In the genomic region with DNA sequence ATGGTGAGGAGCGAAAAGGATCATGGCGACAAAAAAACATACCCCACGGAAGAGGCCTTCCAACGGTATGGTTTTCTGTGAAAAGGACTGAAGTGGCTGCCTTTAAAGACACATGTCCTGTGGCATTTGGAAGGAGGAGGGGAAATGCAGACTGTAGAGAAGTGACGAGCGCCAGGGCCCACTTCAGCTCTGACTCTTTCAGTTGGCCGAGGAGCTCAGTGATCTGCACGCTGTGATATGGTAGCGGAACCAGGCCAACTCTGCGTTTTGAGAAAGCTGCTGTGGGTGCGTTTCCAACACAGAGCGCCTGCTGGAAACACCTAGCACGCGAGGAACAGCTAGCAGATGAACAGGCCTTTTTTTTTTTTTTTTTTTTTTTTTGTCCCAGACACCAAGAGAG, we compare ENCODE assay signal across 13 mouse cellular contexts. TPM values are rescaled to one million over a fixed set of nuclear protein-coding genes. Genes with fewer than 3 reads are reported as not detected.
DNase-seq lines count a peak whose midpoint lies in the region; ATAC-seq and TF ChIP-seq lines count a peak whose summit lies in the region.
"Had no signal": no experiment of that assay in that cellular context is flagged by ENCODE, and none has a peak within 500 bp of the region (broad histone marks: within the 10 kb centered on the region; RNA-seq: fewer than 3 reads in every experiment).

No protein-coding gene starts in this region.

- intact Hi-C loops in heart, adult 2 months (cut with DNase I), result no loop called here

- WGBS in heart, postnatal 0 days, result 52% methylated on average over 14 of the region's 14 CpGs
- 64% methylated on average over 14 of the region's 14 CpGs for WGBS in heart, adult 2 months
- WGBS in liver, embryonic 14.5 days (ENCODE audit: insufficient replicate concordance), result 23% methylated on average over 14 of the region's 14 CpGs
- 87% methylated on average over 14 of the region's 14 CpGs for WGBS in midbrain, postnatal 0 days

- no peaks in the 10 kb centered on the region for H3K9me3 ChIP-seq in heart, postnatal 0 days (replicated peaks; ENCODE audit: control insufficient read depth, low read length)
- no peaks in the 10 kb centered on the region for H3K9me3 ChIP-seq in MEL (replicated peaks; ENCODE audit: insufficient read depth, low read length)
- no peaks in the 10 kb centered on the region for H3K9me3 ChIP-seq in liver, embryonic 14.5 days (ENCODE audit: control insufficient read depth, low read length)
- no peaks in the 10 kb centered on the region for H3K9me3 ChIP-seq in midbrain, postnatal 0 days (ENCODE audit: low read length)
- H3K9me3 ChIP-seq: embryonic facial prominence, embryonic 15.5 days; lung, embryonic 15.5 days; neural tube, embryonic 15.5 days had no signal

- H3K4me2 ChIP-seq in heart, postnatal 0 days (ENCODE audit: low read depth, low read length), result no peak overlapping the region
- H3K4me2 ChIP-seq in liver, embryonic 14.5 days (ENCODE audit: low read depth), result peak overlapping the region; percentile 93
- H3K4me2 ChIP-seq in midbrain, postnatal 0 days (ENCODE audit: low read depth, low read length, poor library complexity, severe bottlenecking), result no peak overlapping the region
- H3K4me2 ChIP-seq: embryonic facial prominence, embryonic 15.5 days; lung, embryonic 15.5 days; neural tube, embryonic 15.5 days had no signal

- H3K36me3 ChIP-seq in heart, postnatal 0 days (replicated peaks; ENCODE audit: control insufficient read depth, insufficient read depth, low read length), result no peaks in the 10 kb centered on the region
- no peaks in the 10 kb centered on the region for H3K36me3 ChIP-seq in heart, adult 2 months (ENCODE audit: control insufficient read depth, insufficient read depth, low read length)
- peaks cover 0 to 31% of the 10 kb centered on the region in 2 experiments; a peak in 2 of 4 replicates for H3K36me3 ChIP-seq in MEL (ENCODE audit: control insufficient read depth in 1 of 2, insufficient read depth in 2 of 2, low read length in 2 of 2)
- H3K36me3 ChIP-seq in liver, embryonic 14.5 days (replicated peaks; ENCODE audit: control insufficient read depth, insufficient read depth, low read depth), result no peaks in the 10 kb centered on the region
- no peaks in the 10 kb centered on the region for H3K36me3 ChIP-seq in midbrain, postnatal 0 days (ENCODE audit: insufficient read depth, low read length)
- H3K36me3 ChIP-seq: embryonic facial prominence, embryonic 15.5 days; lung, embryonic 15.5 days; neural tube, embryonic 15.5 days had no signal

- H3K79me2 ChIP-seq in heart, adult 2 months (replicated peaks; ENCODE audit: control insufficient read depth, insufficient read depth, low read length), result no peaks in the 10 kb centered on the region
- no peaks in the 10 kb centered on the region for H3K79me2 ChIP-seq in MEL (ENCODE audit: control insufficient read depth, insufficient read depth, low read length, poor library complexity)

- DNase-seq in heart, postnatal 0 days (ENCODE audit: low spot score), result peak; percentile 27
- no peak for DNase-seq in heart, adult 2 months
- DNase-seq in MEL (ENCODE audit: low read depth, low spot score), result peak; percentile 85
- peak; percentile 45 for DNase-seq in brain, embryonic 14.5 days (ENCODE audit: low read depth)
- peak in 2 of 3 experiments; percentile 37 to 50 for DNase-seq in liver, embryonic 14.5 days (ENCODE audit: low read depth in 3 of 3, low spot score in 3 of 3)
- no peak for DNase-seq in midbrain, postnatal 0 days (ENCODE audit: low spot score)
- no peak for DNase-seq in T-cell, adult 2 months (ENCODE audit: low spot score)
- DNase-seq: cerebellum, postnatal 14 days; midbrain, embryonic 14.5 days had no signal

- no peak for TF ChIP-seq POLR2A in heart, adult 2 months (IDR thresholded peaks at IDR 0.05; ENCODE audit: insufficient read depth, low read depth, low read length)
- peak in 1 of 2 experiments; percentile 54; a peak in 2 of 4 replicates for TF ChIP-seq POLR2A in MEL (IDR thresholded peaks at IDR 0.05; ENCODE audit: control insufficient read depth in 1 of 2, insufficient read depth in 1 of 2, low read depth in 1 of 2, low read length in 2 of 2, poor library complexity in 1 of 2)
- no peak for TF ChIP-seq POLR2A in brain, embryonic 14.5 days (IDR thresholded peaks at IDR 0.05; ENCODE audit: borderline replicate concordance, extremely low read depth, insufficient read depth, insufficient read length, poor library complexity, severe bottlenecking)

- no peak overlapping the region for H3K4me3 ChIP-seq in heart, postnatal 0 days (ENCODE audit: low read depth, low read length)
- H3K4me3 ChIP-seq in heart, adult 2 months, result no peak overlapping the region
- peak overlapping the region; percentile 30 to 46 for H3K4me3 ChIP-seq in MEL (ENCODE audit: control insufficient read depth in 1 of 2, insufficient read depth in 1 of 2, low read depth in 2 of 2, low read length in 2 of 2)
- H3K4me3 ChIP-seq in liver, embryonic 14.5 days (ENCODE audit: insufficient read depth in 1 of 2, low read depth in 2 of 2, low read length in 2 of 2), result peak overlapping the region; percentile 48 to 56
- no peak overlapping the region for H3K4me3 ChIP-seq in midbrain, postnatal 0 days (ENCODE audit: low read depth, low read length)
- H3K4me3 ChIP-seq: embryonic facial prominence, embryonic 15.5 days; lung, embryonic 15.5 days; neural tube, embryonic 15.5 days had no signal

- TF ChIP-seq RAD21 in MEL (IDR thresholded peaks at IDR 0.05; ENCODE audit: low read depth, low read length), result no peak

- no peak overlapping the region for H3K9ac ChIP-seq in heart, postnatal 0 days (replicated peaks; ENCODE audit: low read depth, low read length)
- H3K9ac ChIP-seq in heart, adult 2 months (ENCODE audit: low read depth, low read length), result no peak overlapping the region
- peak overlapping the region; percentile 68 for H3K9ac ChIP-seq in MEL (ENCODE audit: control insufficient read depth, low read depth, low read length, poor library complexity, severe bottlenecking)
- H3K9ac ChIP-seq in liver, embryonic 14.5 days (replicated peaks), result peak overlapping the region; percentile 82
- H3K9ac ChIP-seq in midbrain, postnatal 0 days (replicated peaks; ENCODE audit: low read length, poor library complexity, severe bottlenecking), result no peak overlapping the region
- H3K9ac ChIP-seq: embryonic facial prominence, embryonic 15.5 days; lung, embryonic 15.5 days; neural tube, embryonic 15.5 days had no signal

- peak; percentile 36; the same call in 1 of the 2 replicates for ATAC-seq in heart, postnatal 0 days (ENCODE audit: insufficient read depth, low read depth)
- ATAC-seq in liver, embryonic 14.5 days (ENCODE audit: insufficient read depth), result peak; percentile 73
- no peak for ATAC-seq in midbrain, postnatal 0 days (ENCODE audit: low FRiP score)

- no peaks in the 10 kb centered on the region for H3K27me3 ChIP-seq in heart, postnatal 0 days (ENCODE audit: control insufficient read depth, insufficient read depth, low read length)
- no peaks in the 10 kb centered on the region for H3K27me3 ChIP-seq in heart, adult 2 months (ENCODE audit: control insufficient read depth, insufficient read depth, low read length)
- H3K27me3 ChIP-seq in MEL (ENCODE audit: control insufficient read depth in 1 of 2, insufficient read depth in 2 of 2, low read length in 2 of 2), result no peaks in the 10 kb centered on the region
- no peaks in the 10 kb centered on the region for H3K27me3 ChIP-seq in liver, embryonic 14.5 days (ENCODE audit: control insufficient read depth, insufficient read depth, low read length)
- no peaks in the 10 kb centered on the region for H3K27me3 ChIP-seq in midbrain, postnatal 0 days (ENCODE audit: insufficient read depth, low read length)
- H3K27me3 ChIP-seq: embryonic facial prominence, embryonic 15.5 days; lung, embryonic 15.5 days; neural tube, embryonic 15.5 days had no signal

- TF ChIP-seq EP300 in heart, postnatal 0 days (IDR thresholded peaks at IDR 0.05; ENCODE audit: low read depth), result no peak
- no peak for TF ChIP-seq EP300 in heart, adult 2 months (IDR thresholded peaks at IDR 0.05; ENCODE audit: insufficient read depth, low read depth, low read length)
- peak in 1 of 2 experiments; percentile 14; a peak in 2 of 4 replicates for TF ChIP-seq EP300 in MEL (IDR thresholded peaks at IDR 0.05; ENCODE audit: low read depth in 1 of 2, low read length in 2 of 2)
- TF ChIP-seq EP300 in liver, embryonic 14.5 days (IDR thresholded peaks at IDR 0.05; ENCODE audit: low read depth), result no peak; the same call in 1 of the 2 replicates

- peaks cover 18% of the 10 kb centered on the region for H3K4me1 ChIP-seq in heart, postnatal 0 days (ENCODE audit: control insufficient read depth, insufficient read depth)
- H3K4me1 ChIP-seq in heart, adult 2 months (ENCODE audit: control insufficient read depth, insufficient read depth, low read length), result peaks cover 6% of the 10 kb centered on the region
- H3K4me1 ChIP-seq in MEL (ENCODE audit: control insufficient read depth in 1 of 2, insufficient read depth in 2 of 2, low read length in 2 of 2), result peaks cover 22 to 28% of the 10 kb centered on the region in 2 experiments
- H3K4me1 ChIP-seq in liver, embryonic 14.5 days (replicated peaks; ENCODE audit: control insufficient read depth in 2 of 2, insufficient read depth in 2 of 2, low read length in 1 of 2), result peaks cover 48 to 53% of the 10 kb centered on the region in 2 experiments
- H3K4me1 ChIP-seq in midbrain, postnatal 0 days (ENCODE audit: insufficient read depth, low read length), result no peaks in the 10 kb centered on the region
- H3K4me1 ChIP-seq: embryonic facial prominence, embryonic 15.5 days; neural tube, embryonic 15.5 days had no signal

- H3K27ac ChIP-seq in heart, postnatal 0 days (ENCODE audit: low read depth), result no peak overlapping the region
- no peak overlapping the region; the same call in 1 of the 2 replicates for H3K27ac ChIP-seq in heart, adult 2 months
- H3K27ac ChIP-seq in MEL (ENCODE audit: control insufficient read depth, low read depth, low read length), result peak overlapping the region; percentile 95
- H3K27ac ChIP-seq in liver, embryonic 14.5 days, result peak overlapping the region; percentile 99
- H3K27ac ChIP-seq in midbrain, postnatal 0 days (ENCODE audit: low read depth, low read length), result no peak overlapping the region
- H3K27ac ChIP-seq: embryonic facial prominence, embryonic 15.5 days; lung, embryonic 15.5 days; neural tube, embryonic 15.5 days had no signal

- no peak for TF ChIP-seq CTCF in heart, postnatal 0 days (IDR thresholded peaks at IDR 0.05; ENCODE audit: low read depth)
- TF ChIP-seq CTCF in heart, adult 2 months (IDR thresholded peaks at IDR 0.05), result no peak
- no peak for TF ChIP-seq CTCF in MEL (IDR thresholded peaks at IDR 0.05 in 2 of 3, conservative IDR thresholded peaks at IDR 0.05 in 1 of 3; ENCODE audit: control insufficient read depth in 1 of 3, insufficient read depth in 1 of 3, low read depth in 2 of 3, low read length in 3 of 3, poor library complexity in 1 of 3, severe bottlenecking in 1 of 3)
- TF ChIP-seq CTCF in brain, embryonic 14.5 days (IDR thresholded peaks at IDR 0.05; ENCODE audit: borderline replicate concordance, extremely low read depth, insufficient read depth, insufficient read length), result no peak
- TF ChIP-seq CTCF in liver, embryonic 14.5 days (IDR thresholded peaks at IDR 0.05; ENCODE audit: low read depth), result no peak
- no peak for TF ChIP-seq CTCF in midbrain, postnatal 0 days (IDR thresholded peaks at IDR 0.05)

RNA-seq across cellular contexts. Expression of a gene that starts 24.4 kb away (rescaled TPM):
- total RNA-seq in heart, postnatal 0 days (2014; rRNA removed; ENCODE audit: low replicate concordance), result 106 and 115 TPM in 2 replicates
- polyA plus RNA-seq in heart, postnatal 0 days (2015; fragmentation: Nextera tagmentation; extraction: Ambion mirVana), result 60.3 and 63.7 TPM in 2 replicates
- 10 to 100 TPM; 38.8 to 39.0 TPM for total RNA-seq in heart, adult 2 months (2021)
- polyA plus RNA-seq in heart, adult 2 months (2012; rRNA removed), result 39.6 and 59.5 TPM in 2 replicates
- total RNA-seq in MEL (2012; rRNA removed), result 239 and 256 TPM in 2 replicates
- 100 to 1,000 TPM; 420 to 875 TPM for polyA plus RNA-seq in MEL (2012; ENCODE audit: insufficient read depth in 1 of 2, insufficient read length in 2 of 2, low read depth in 1 of 2, low replicate concordance in 2 of 2, missing spikeins in 1 of 2)
- 191 and 223 TPM in 2 replicates for polyA plus RNA-seq in brain, embryonic 14.5 days (2012; rRNA removed)
- polyA plus RNA-seq in liver, embryonic 14.5 days (2012; rRNA removed), result 82.2 and 115 TPM in 2 replicates
- polyA plus RNA-seq in liver, embryonic 14.5 days (2014; fragmentation: Nextera tagmentation; extraction: Ambion mirVana), result 160 and 183 TPM in 2 replicates
- total RNA-seq in midbrain, postnatal 0 days (2014; rRNA removed), result 137 and 153 TPM in 2 replicates
- polyA plus RNA-seq in midbrain, postnatal 0 days (2015; fragmentation: Nextera tagmentation; extraction: Ambion mirVana), result 123 TPM in 2 replicates

RNA-seq across cellular contexts. Expression of a gene that starts 24.6 kb away (rescaled TPM):
- total RNA-seq in heart, postnatal 0 days (2014; rRNA removed; ENCODE audit: low replicate concordance), result not detected in 2 replicates
- 0.21 and 0.23 TPM in 2 replicates for polyA plus RNA-seq in heart, postnatal 0 days (2015; fragmentation: Nextera tagmentation; extraction: Ambion mirVana)
- under 1 TPM; 0.25 to 0.81 TPM for total RNA-seq in heart, adult 2 months (2021)
- polyA plus RNA-seq in heart, adult 2 months (2012; rRNA removed), result 0.39 and 0.79 TPM in 2 replicates
- total RNA-seq in MEL (2012; rRNA removed), result 0.26 TPM in 1 of 2 replicates, not detected in the other
- under 1 TPM in 1 of 2 experiments, not detected in 1; 0.36 TPM for polyA plus RNA-seq in MEL (2012; ENCODE audit: insufficient read depth in 1 of 2, insufficient read length in 2 of 2, low read depth in 1 of 2, low replicate concordance in 2 of 2, missing spikeins in 1 of 2)
- 2.1 and 6.1 TPM in 2 replicates for polyA plus RNA-seq in brain, embryonic 14.5 days (2012; rRNA removed)
- 0.12 and 0.22 TPM in 2 replicates for polyA plus RNA-seq in liver, embryonic 14.5 days (2012; rRNA removed)
- polyA plus RNA-seq in liver, embryonic 14.5 days (2014; fragmentation: Nextera tagmentation; extraction: Ambion mirVana), result 0.08 and 0.17 TPM in 2 replicates
- total RNA-seq in midbrain, postnatal 0 days (2014; rRNA removed), result 0.14 and 2.7 TPM in 2 replicates
- polyA plus RNA-seq in midbrain, postnatal 0 days (2015; fragmentation: Nextera tagmentation; extraction: Ambion mirVana), result 0.48 and 0.88 TPM in 2 replicates

RNA-seq across cellular contexts. Expression of a gene that starts 24.7 kb away (rescaled TPM):
- not detected in 2 replicates for total RNA-seq in heart, postnatal 0 days (2014; rRNA removed; ENCODE audit: low replicate concordance)
- polyA plus RNA-seq in heart, postnatal 0 days (2015; fragmentation: Nextera tagmentation; extraction: Ambion mirVana), result not detected in 2 replicates
- not detected for total RNA-seq in heart, adult 2 months (2021)
- polyA plus RNA-seq in heart, adult 2 months (2012; rRNA removed), result not detected in 2 replicates
- total RNA-seq in MEL (2012; rRNA removed), result not detected in 2 replicates
- polyA plus RNA-seq in MEL (2012; ENCODE audit: insufficient read depth in 1 of 2, insufficient read length in 2 of 2, low read depth in 1 of 2, low replicate concordance in 2 of 2, missing spikeins in 1 of 2), result not detected
- not detected in 2 replicates for polyA plus RNA-seq in brain, embryonic 14.5 days (2012; rRNA removed)
- 2.6 and 4.4 TPM in 2 replicates for polyA plus RNA-seq in liver, embryonic 14.5 days (2012; rRNA removed)
- 2.1 and 3.4 TPM in 2 replicates for polyA plus RNA-seq in liver, embryonic 14.5 days (2014; fragmentation: Nextera tagmentation; extraction: Ambion mirVana)
- not detected in 2 replicates for total RNA-seq in midbrain, postnatal 0 days (2014; rRNA removed)
- not detected in 2 replicates for polyA plus RNA-seq in midbrain, postnatal 0 days (2015; fragmentation: Nextera tagmentation; extraction: Ambion mirVana)
- total RNA-seq: gastrocnemius, postnatal 25 days had no signal
- polyA plus RNA-seq: embryonic facial prominence, embryonic 15.5 days; lung, embryonic 15.5 days; midbrain, embryonic 14.5 days; neural tube, embryonic 15.5 days had no signal

RNA-seq across cellular contexts. Expression of a gene that starts 32.4 kb away (rescaled TPM):
- total RNA-seq in heart, postnatal 0 days (2014; rRNA removed; ENCODE audit: low replicate concordance), result not detected in 2 replicates
- not detected in 2 replicates for polyA plus RNA-seq in heart, postnatal 0 days (2015; fragmentation: Nextera tagmentation; extraction: Ambion mirVana)
- total RNA-seq in heart, adult 2 months (2021), result not detected
- polyA plus RNA-seq in heart, adult 2 months (2012; rRNA removed), result 0.14 and 0.44 TPM in 2 replicates
- total RNA-seq in MEL (2012; rRNA removed), result 0.42 TPM in 1 of 2 replicates, not detected in the other
- under 1 TPM in 1 of 2 experiments, not detected in 1; 0.17 TPM for polyA plus RNA-seq in MEL (2012; ENCODE audit: insufficient read depth in 1 of 2, insufficient read length in 2 of 2, low read depth in 1 of 2, low replicate concordance in 2 of 2, missing spikeins in 1 of 2)
- 0.14 and 0.16 TPM in 2 replicates for polyA plus RNA-seq in brain, embryonic 14.5 days (2012; rRNA removed)
- polyA plus RNA-seq in liver, embryonic 14.5 days (2012; rRNA removed), result 33.3 and 62.4 TPM in 2 replicates
- polyA plus RNA-seq in liver, embryonic 14.5 days (2014; fragmentation: Nextera tagmentation; extraction: Ambion mirVana), result 17.9 and 21.8 TPM in 2 replicates
- not detected in 2 replicates for total RNA-seq in midbrain, postnatal 0 days (2014; rRNA removed)
- polyA plus RNA-seq in midbrain, postnatal 0 days (2015; fragmentation: Nextera tagmentation; extraction: Ambion mirVana), result not detected in 2 replicates
- total RNA-seq: gastrocnemius, postnatal 25 days had no signal
- polyA plus RNA-seq: embryonic facial prominence, embryonic 15.5 days; midbrain, embryonic 14.5 days had no signal

RNA-seq across cellular contexts. Expression of a gene that starts 35.1 kb away (rescaled TPM):
- total RNA-seq in heart, postnatal 0 days (2014; rRNA removed; ENCODE audit: low replicate concordance), result 40.5 and 69.5 TPM in 2 replicates
- 15.4 and 17.7 TPM in 2 replicates for polyA plus RNA-seq in heart, postnatal 0 days (2015; fragmentation: Nextera tagmentation; extraction: Ambion mirVana)
- total RNA-seq in heart, adult 2 months (2021), result 10 to 100 TPM; 56.9 to 59.1 TPM
- 40.7 and 54.1 TPM in 2 replicates for polyA plus RNA-seq in heart, adult 2 months (2012; rRNA removed)
- 5.5 and 5.9 TPM in 2 replicates for total RNA-seq in MEL (2012; rRNA removed)
- polyA plus RNA-seq in MEL (2012; ENCODE audit: insufficient read depth in 1 of 2, insufficient read length in 2 of 2, low read depth in 1 of 2, low replicate concordance in 2 of 2, missing spikeins in 1 of 2), result 1 to 10 TPM in 1 of 2 experiments, not detected in 1; 9.9 TPM
- 44.0 and 57.0 TPM in 2 replicates for polyA plus RNA-seq in brain, embryonic 14.5 days (2012; rRNA removed)
- polyA plus RNA-seq in liver, embryonic 14.5 days (2012; rRNA removed), result 3.9 and 4.4 TPM in 2 replicates
- polyA plus RNA-seq in liver, embryonic 14.5 days (2014; fragmentation: Nextera tagmentation; extraction: Ambion mirVana), result 0.75 and 1.0 TPM in 2 replicates
- 86.8 and 102 TPM in 2 replicates for total RNA-seq in midbrain, postnatal 0 days (2014; rRNA removed)
- polyA plus RNA-seq in midbrain, postnatal 0 days (2015; fragmentation: Nextera tagmentation; extraction: Ambion mirVana), result 18.0 and 18.8 TPM in 2 replicates

Comparison
In these comparisons a context has a peak if more than half of its experiments do, and no peak if none do; other contexts are left out.
1. DNase-seq: peak in heart, postnatal 0 days (single experiment), MEL (single experiment), brain, embryonic 14.5 days (single experiment) and liver, embryonic 14.5 days (2 of 3); none in heart, adult 2 months (0 of 2), midbrain, postnatal 0 days (single experiment) and T-cell, adult 2 months (single experiment).
2. H3K27ac ChIP-seq: peak in MEL (single experiment) and liver, embryonic 14.5 days (single experiment); none in heart, postnatal 0 days (single experiment), heart, adult 2 months (single experiment) and midbrain, postnatal 0 days (single experiment).
3. H3K4me3 ChIP-seq: peak in MEL (2 of 2) and liver, embryonic 14.5 days (2 of 2); none in heart, postnatal 0 days (single experiment), heart, adult 2 months (single experiment) and midbrain, postnatal 0 days (single experiment).
4. H3K9ac ChIP-seq: peak in MEL (single experiment) and liver, embryonic 14.5 days (single experiment); none in heart, postnatal 0 days (single experiment), heart, adult 2 months (single experiment) and midbrain, postnatal 0 days (single experiment).